Mouse (Mus musculus) E14TG2a.4 (cell line): Measurements from ENCODE around the gene Fstl1.

Experiments used
- CTCF ChIP-seq: conservative IDR thresholded peaks from 2 replicates; pipeline ENCODE4 v1.5.1; 2014; ENCODE audit warnings: low read length
- NANOG ChIP-seq: IDR thresholded peaks from 2 replicates; pipeline ENCODE4 v1.6.1; 2014; ENCODE audit warnings: borderline replicate concordance, low read length, mixed read lengths
- POU5F1 ChIP-seq: IDR thresholded peaks from 2 replicates; pipeline ENCODE4 v1.6.1; 2014; ENCODE audit warnings: low read length, borderline replicate concordance

DNA sequence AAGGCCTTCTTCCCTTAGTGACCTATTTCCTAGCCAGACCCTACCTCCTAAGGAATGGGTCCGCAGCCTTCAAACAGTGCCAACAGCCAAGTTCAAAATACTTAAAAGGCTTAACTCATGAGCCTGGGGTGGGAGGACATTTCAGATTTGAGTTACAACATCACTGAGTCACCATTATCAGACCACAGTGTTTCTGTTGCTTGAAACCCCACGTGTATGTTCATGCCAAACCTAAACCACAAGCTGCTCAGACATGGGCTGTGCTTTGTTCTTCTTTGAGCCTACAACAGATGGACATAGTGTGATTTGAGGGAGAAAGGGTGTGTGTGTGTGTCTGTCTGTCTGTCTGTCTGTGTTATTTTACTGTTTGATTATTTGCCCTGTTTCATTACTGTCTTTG is 24.4 kb downstream of the Fstl1 start:
- TF ChIP-seq NANOG (no peak), CTCF (no peak), POU5F1 (no peak)
